Mouse (Mus musculus) liver, postnatal 0 days (tissue): Measurements from ENCODE around the gene Nfix.

Source experiments
- CTCF ChIP-seq: sonication (generic); IDR thresholded peaks from 2 replicates; pipeline ENCODE4 v1.5.1; 2016; ENCODE audit warnings: antibody characterized with exemption, low read depth
- EP300 ChIP-seq: IDR thresholded peaks from 2 replicates; pipeline ENCODE4 v1.6.1; 2016; ENCODE audit warnings: antibody characterized with exemption, low read depth, mild to moderate bottlenecking

DNA sequence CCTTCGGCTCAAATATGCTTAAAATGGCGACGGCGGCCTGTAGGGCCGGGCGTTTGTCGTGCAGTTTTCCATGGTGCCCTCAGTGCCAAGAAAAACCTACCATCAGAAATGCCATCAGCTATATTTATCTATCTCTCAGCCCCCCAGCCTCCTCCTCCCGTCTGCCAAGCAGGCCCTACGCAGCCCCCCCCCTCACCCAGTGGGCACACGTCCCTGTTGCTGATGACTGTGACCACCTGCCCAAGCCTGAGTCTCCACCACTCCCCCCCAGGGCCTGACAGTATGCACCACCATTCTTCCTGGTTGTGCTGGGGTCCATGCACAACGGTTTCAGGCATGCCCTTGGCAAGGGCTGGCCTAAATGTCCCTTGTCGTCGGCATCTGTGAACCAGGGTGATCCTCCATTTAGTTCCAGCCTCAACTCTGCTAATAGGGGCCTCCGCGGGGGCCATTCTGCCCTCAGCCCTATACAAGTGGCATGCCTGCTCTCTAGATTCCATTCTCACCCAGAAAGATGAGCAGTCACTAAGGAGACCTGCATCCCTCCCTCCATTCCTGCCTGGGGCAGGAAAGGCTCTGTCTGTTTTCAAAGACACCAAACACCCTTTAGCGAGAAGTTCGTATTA lies 35.2 kb downstream of the Nfix start:
- TF ChIP-seq CTCF, result no peak
- TF ChIP-seq EP300, result no peak
